Mouse (Mus musculus) urinary bladder, adult 2 months (tissue): ENCODE measurements around the gene 1110025L11Rik. TPM values are rescaled to one million over a fixed set of nuclear protein-coding genes. Genes with fewer than 3 reads are reported as not detected.
"Not testable (repeated sequence)": the region's sequence is repeated elsewhere in the genome, so short reads cannot be mapped to it uniquely, and the experiment has no call there.

ENCODE experiments used
- DNase-seq: peaks from one replicate; pipeline ENCODE4 v3.0.0; 2022; ENCODE audit warnings: low spot score
- polyA plus RNA-seq: library from polyadenylated mRNA; depleted of rRNA; stranded (reverse); fragments of >200 nt; gene quantifications from 2 replicates; pipeline ENCODE4 v1.2.3, GENCODE M21; 2012; rRNA removed

Gene 1110025L11Rik
- polyA plus RNA-seq, result not detected in 2 replicates

DNA sequence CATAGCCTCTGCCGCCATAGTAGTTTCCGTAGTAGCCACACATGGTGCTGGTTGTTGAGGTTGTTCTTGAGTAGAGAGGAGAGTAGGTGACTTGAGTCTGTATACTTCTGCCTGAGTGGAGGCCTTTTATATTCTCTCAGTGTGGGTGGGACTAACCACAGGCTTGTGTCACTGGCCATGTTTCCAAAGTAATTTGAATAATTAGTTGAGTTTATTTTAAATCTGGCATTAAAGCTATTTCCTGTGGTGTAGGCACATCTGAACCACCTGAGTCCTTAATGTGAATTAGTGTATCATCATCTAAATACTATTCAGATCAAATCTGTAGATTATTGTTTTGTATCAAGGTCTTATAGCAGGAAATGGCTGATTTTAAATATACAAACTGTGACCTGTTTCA is at the start of gene 1110025L11Rik:
TSS of gene 1110025L11Rik (minus strand) at position 101 of the 400 bp plus-strand sequence.
- not testable (repeated sequence) for DNase-seq

DNA sequence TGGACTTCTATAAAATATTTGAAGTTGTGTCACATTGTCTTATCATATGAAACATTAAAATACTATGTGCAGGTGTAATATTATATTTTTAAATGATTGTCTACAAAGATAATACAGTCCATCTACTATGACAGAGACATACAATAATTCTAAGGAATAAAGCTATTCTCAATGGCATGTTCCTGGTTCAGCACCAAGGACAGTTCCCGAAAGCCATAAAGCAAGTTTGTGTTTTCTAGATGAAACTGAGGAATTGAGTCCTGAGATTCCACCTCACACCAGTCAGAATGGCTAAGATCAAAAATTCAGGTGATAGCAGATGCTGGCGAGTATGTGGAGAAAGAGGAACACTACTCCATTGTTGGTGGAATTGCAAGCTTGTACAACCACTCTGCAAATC is 7.2 kb upstream of the 1110025L11Rik start:
- DNase-seq, result not testable (repeated sequence)

DNA sequence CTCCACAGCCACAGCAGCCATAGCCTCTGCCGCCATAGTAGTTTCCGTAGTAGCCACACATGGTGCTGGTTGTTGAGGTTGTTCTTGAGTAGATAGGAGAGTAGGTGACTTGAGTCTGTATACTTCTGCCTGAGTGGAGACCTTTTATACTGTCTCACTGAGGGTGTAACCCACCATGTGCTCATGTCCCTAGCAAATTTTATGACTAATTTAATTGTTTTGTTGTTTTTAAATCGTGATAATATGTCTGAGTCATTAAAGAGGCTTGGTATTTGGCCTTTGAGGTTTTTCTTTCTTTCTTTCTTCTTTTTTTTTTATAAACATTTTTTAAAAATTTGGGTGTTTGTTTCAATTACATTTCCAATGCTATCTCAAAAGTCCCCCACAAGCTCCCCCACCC is 16.0 kb downstream of the 1110025L11Rik start, which contains the start of gene Krtap6-5:
TSS of gene Krtap6-5 (minus strand) at position 101 of the 400 bp plus-strand sequence.
- DNase-seq, result no peak

DNA sequence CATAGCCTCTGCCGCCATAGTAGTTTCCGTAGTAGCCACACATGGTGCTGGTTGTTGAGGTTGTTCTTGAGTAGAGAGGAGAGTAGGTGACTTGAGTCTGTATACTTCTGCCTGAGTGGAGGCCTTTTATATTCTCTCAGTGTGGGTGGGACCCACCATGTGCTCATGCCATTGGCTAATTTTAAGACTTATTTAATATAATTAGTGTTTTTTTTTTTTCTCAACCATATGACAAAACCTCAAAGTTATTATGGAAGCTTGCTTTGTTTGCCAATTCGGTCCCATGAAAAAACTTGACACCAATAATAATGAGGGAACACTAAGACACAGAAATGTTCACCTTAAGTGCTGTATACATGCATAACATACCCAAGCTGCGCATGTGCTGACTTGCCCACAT is 22.4 kb downstream of the 1110025L11Rik start, which contains the start of gene Gm10228:
TSS of gene Gm10228 (minus strand) at position 101 of the 400 bp plus-strand sequence.
- DNase-seq, result not testable (repeated sequence)

DNA sequence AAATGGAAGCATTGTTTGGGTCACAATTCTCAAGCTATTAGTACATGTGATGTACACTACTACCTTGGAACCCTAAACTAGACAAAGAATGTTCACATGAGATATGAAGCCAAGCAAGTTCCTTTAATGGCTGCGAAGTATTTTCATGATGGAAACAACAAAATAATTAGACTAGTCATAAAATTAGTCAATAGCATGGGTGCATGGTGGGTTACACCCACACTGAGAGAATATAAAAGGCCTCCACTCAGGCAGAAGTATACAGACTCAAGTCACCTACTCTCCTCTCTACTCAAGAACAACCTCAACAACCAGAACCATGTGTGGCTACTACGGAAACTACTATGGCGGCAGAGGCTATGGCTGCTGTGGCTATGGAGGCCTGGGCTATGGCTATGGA is 32.4 kb downstream of the 1110025L11Rik start, which contains the start of gene Krtap6-1:
TSS of gene Krtap6-1 (plus strand) at position 301 of the 400 bp plus-strand sequence.
- DNase-seq, result not testable (repeated sequence)

DNA sequence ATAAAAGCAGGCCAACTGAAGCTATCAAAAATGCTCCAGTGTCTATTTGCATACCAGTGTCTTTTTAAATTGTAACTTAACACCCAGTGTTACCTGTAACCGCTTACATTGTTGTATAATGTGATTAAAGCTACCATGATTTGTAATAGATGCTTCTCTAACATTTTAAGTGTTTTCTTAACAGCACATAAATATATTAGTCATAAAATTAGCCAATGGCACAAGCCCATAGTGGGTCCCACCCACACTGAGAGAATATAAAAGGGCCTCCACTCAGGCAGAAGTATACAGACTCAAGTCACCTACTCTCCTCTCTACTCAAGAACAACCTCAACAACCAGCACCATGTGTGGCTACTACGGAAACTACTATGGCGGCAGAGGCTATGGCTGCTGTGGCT is 48.8 kb downstream of the 1110025L11Rik start, which contains the start of gene Gm10229:
TSS of gene Gm10229 (plus strand) at position 301 of the 400 bp plus-strand sequence.
- not testable (repeated sequence) for DNase-seq

DNA sequence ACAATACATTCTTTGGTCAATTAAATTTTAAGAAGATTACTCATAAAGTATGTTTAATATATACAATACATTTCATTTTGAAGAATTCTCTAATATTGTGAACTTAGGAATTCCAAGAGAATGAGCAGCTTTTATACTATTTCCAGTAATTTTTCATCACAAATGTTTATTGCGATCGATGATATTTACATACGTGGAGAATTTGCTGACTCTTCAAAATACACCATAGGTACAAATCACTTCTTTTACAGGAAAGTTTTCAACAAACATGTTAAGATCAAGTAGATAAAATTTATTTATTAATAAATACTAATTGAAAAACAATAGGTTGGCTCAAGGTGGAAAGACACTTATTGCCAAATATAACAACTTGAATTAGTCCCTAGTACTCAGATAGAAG is 49.8 kb downstream of the 1110025L11Rik start:
- DNase-seq, result no peak

Other genes with a start within 250 kb of the 1110025L11Rik start
- not detected in 2 replicates for gene Krtap15, start 243.8 kb downstream of the 1110025L11Rik start, polyA plus RNA-seq
- not detected in 2 replicates for gene Krtap14, start 237.9 kb downstream of the 1110025L11Rik start, polyA plus RNA-seq
- gene Krtap19-1, start 194.6 kb downstream of the 1110025L11Rik start, polyA plus RNA-seq, result not detected in 2 replicates
- gene Krtap19-2, start 189.7 kb downstream of the 1110025L11Rik start, polyA plus RNA-seq, result not detected in 2 replicates
- not detected in 2 replicates for gene Krtap19-3, start 186.0 kb downstream of the 1110025L11Rik start, polyA plus RNA-seq
- gene Krtap19-4, start 178.9 kb downstream of the 1110025L11Rik start, polyA plus RNA-seq, result not detected in 2 replicates
- not detected in 2 replicates for gene Krtap19-5, start 167.5 kb downstream of the 1110025L11Rik start, polyA plus RNA-seq
- not detected in 2 replicates for gene Krtap19-9b, start 131.7 kb downstream of the 1110025L11Rik start, polyA plus RNA-seq
- not detected in 2 replicates for gene Krtap16-3, start 101.1 kb downstream of the 1110025L11Rik start, polyA plus RNA-seq
- not detected in 2 replicates for gene Krtap22-2, start 53.2 kb downstream of the 1110025L11Rik start, polyA plus RNA-seq
- gene Gm10229, start 48.7 kb downstream of the 1110025L11Rik start, polyA plus RNA-seq, result not detected in 2 replicates
- not detected in 2 replicates for gene Krtap6-1, start 32.3 kb downstream of the 1110025L11Rik start, polyA plus RNA-seq
- gene Gm10228, start 22.5 kb downstream of the 1110025L11Rik start, polyA plus RNA-seq, result not detected in 2 replicates
- not detected in 2 replicates for gene Krtap6-5, start 16.1 kb downstream of the 1110025L11Rik start, polyA plus RNA-seq
- not detected in 2 replicates for gene Krtap6-3, start 20.0 kb upstream of the 1110025L11Rik start, polyA plus RNA-seq
- gene Gm6358, start 76.8 kb upstream of the 1110025L11Rik start, polyA plus RNA-seq, result not detected in 2 replicates
- gene Gm10061, start 87.1 kb upstream of the 1110025L11Rik start, polyA plus RNA-seq, result not detected in 2 replicates
- not detected in 2 replicates for gene Gm9789, start 94.0 kb upstream of the 1110025L11Rik start, polyA plus RNA-seq
- gene Gm7735, start 105.5 kb upstream of the 1110025L11Rik start, polyA plus RNA-seq, result not detected in 2 replicates
- gene 1110057P08Rik, start 110.7 kb upstream of the 1110025L11Rik start, polyA plus RNA-seq, result not detected in 2 replicates
- not detected in 2 replicates for gene Krtap20-2, start 141.9 kb upstream of the 1110025L11Rik start, polyA plus RNA-seq